Mouse (Mus musculus): ENCODE data around the gene Stip1. TPM values are rescaled to one million over a fixed set of nuclear protein-coding genes. Genes with fewer than 3 reads are reported as not detected.

Stip1 gene
- polyA plus RNA-seq, 1 experiment from 2014 or later, result 131 TPM

DNA sequence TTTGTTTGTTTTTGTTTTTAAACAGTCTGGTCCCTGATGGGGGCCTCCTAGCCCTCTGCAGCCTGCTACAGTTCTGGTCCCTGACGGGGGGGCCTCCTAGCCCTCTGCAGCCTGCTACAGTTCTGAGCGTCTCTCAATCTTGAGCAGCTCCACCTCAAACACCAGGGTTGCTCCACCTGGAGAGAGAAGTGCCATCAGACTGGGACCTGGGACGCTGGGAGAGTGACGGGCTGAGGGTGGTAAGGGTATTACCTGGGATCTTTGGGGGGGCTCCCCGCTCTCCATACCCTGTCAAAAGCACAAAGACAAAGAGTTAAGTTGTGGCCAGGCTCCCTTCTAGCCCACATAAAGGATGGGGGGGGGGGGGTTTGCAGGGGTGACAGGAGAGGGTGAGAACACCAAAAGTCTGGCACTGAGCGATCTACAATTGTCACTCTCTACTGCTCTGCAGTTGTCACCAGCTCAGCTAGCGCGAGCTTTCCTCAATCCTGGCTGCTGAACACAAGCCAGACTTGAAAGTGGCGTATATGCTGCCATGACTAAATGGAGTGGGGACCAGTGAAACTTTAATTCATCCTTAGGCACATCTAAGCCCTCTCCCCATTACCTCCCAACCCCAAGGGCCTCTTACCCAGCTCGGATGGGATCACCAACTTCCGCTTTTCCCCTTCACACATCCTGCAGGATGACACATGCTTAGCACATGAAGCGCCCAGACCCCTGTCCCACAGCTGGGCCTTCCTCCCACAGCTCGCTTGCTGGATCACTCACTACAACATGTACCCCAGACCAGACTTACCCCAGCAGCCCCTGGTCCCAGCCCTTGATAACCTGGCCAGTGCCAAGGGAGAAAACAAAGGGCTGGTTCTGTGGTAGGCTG, 61.8 kb downstream of the Stip1 start:
- H3K9ac ChIP-seq (ENCODE audit: low read depth, low read length), result 0 out of 2 replicates have a peak overlapping the region, but pooled peaks have one; percentile 27
- H3K4me3 ChIP-seq (replicated peaks; ENCODE audit: low read depth, low read length), result no peak overlapping the region; the same call in 1 of the 2 replicates
- peak overlapping the region; percentile 70; the same call in 1 of the 2 replicates for H3K4me2 ChIP-seq (ENCODE audit: low read length)
- H3K9me3 ChIP-seq (replicated peaks; ENCODE audit: low read length), result no peaks in the 10 kb centered on the region
- H3K27me3 ChIP-seq (ENCODE audit: insufficient read depth, low read length), result no peaks in the 10 kb centered on the region
- WGBS, result 81% methylated on average over 13 of the region's 13 CpGs
- 0 out of 2 replicates have a peak, but pooled peaks cover 22% of the 10 kb centered on the region for H3K36me3 ChIP-seq (ENCODE audit: insufficient read depth, low read length)
- TF ChIP-seq CTCF (IDR thresholded peaks at IDR 0.05; ENCODE audit: low read depth), result no peak
- no peak for DNase-seq (ENCODE audit: low spot score)
- peaks cover 22% of the 10 kb centered on the region for H3K4me1 ChIP-seq (replicated peaks; ENCODE audit: insufficient read depth, low read length)
- H3K27ac ChIP-seq, result no peak overlapping the region
- no peak for ATAC-seq (replicated peaks; ENCODE audit: low FRiP score, low read depth)

DNA sequence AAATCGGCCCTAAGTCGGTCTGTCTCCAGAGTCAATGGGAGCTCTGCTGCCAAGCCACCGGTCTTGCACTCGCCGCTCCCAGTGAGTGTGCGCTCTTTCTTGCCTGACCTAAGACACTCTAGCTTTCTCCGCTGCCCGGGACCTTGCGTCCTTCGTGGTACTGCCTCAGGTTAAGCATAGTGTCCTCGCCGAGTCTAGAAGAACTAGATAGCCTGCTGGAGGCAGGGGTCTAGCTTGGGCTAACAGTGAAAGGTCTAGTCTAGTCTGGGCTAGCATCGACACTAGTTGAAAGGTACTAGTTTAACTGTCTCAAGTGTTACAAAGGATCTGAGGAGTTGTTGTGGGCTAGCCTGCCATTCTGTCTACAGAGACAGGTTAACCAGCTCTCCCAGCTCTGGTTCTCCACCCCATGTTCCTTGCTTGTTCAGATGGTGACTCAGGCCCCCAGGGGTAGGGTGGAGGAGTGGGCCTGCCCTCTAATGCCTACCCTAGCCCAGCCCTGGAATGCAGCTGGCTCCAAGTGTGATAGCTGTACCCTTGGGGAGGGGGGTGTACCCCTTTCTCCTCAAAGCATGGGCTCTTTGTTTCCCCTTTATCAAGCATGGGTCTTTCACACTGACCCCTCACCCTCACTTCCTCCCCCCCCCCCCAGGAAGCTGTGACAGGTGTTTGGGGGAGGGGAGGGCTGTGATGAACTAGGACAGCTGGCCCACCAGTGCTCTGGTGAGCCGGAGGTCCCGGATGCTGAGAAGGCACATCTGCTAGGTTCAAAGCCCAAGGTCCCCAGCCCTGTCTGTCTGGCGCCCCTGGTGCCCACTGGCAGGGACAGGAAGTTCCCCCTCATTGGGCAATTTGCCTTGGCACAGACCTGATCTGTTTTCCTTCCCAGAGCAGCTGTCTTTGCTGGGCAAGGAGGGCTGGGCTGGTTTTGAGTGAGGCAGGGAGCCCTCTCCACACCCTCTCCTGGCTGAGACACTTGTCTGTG, 63.9 kb downstream of the Stip1 start, which contains the start of gene Plcb3:
TSS of gene Plcb3 (minus strand) at position 934 of the 985 bp plus-strand sequence.
- H3K9ac ChIP-seq (ENCODE audit: low read depth, low read length), result peak within 1 kb of the TSS; percentile 72
- H3K9me3 ChIP-seq (replicated peaks; ENCODE audit: low read length), result no peaks in the 10 kb centered on the region
- H3K4me2 ChIP-seq (ENCODE audit: low read length), result peak within 1 kb of the TSS; percentile 92
- WGBS, result under 1% methylated on average over 16 of the region's 16 CpGs
- peak within 1 kb of the TSS; percentile 85 for H3K27ac ChIP-seq
- H3K36me3 ChIP-seq (ENCODE audit: insufficient read depth, low read length), result 0 out of 2 replicates have a peak, but pooled peaks cover 14% of the 10 kb centered on the region
- peak; percentile 81 for DNase-seq (ENCODE audit: low spot score)
- no peaks in the 10 kb centered on the region for H3K27me3 ChIP-seq (ENCODE audit: insufficient read depth, low read length)
- no peak for ATAC-seq (replicated peaks; ENCODE audit: low FRiP score, low read depth)
- H3K4me3 ChIP-seq (replicated peaks; ENCODE audit: low read depth, low read length), result peak within 1 kb of the TSS; percentile 69
- peaks cover 28% of the 10 kb centered on the region for H3K4me1 ChIP-seq (replicated peaks; ENCODE audit: insufficient read depth, low read length)
- TF ChIP-seq CTCF (IDR thresholded peaks at IDR 0.05; ENCODE audit: low read depth), result peak; percentile 48; the same call in 1 of the 2 replicates

DNA sequence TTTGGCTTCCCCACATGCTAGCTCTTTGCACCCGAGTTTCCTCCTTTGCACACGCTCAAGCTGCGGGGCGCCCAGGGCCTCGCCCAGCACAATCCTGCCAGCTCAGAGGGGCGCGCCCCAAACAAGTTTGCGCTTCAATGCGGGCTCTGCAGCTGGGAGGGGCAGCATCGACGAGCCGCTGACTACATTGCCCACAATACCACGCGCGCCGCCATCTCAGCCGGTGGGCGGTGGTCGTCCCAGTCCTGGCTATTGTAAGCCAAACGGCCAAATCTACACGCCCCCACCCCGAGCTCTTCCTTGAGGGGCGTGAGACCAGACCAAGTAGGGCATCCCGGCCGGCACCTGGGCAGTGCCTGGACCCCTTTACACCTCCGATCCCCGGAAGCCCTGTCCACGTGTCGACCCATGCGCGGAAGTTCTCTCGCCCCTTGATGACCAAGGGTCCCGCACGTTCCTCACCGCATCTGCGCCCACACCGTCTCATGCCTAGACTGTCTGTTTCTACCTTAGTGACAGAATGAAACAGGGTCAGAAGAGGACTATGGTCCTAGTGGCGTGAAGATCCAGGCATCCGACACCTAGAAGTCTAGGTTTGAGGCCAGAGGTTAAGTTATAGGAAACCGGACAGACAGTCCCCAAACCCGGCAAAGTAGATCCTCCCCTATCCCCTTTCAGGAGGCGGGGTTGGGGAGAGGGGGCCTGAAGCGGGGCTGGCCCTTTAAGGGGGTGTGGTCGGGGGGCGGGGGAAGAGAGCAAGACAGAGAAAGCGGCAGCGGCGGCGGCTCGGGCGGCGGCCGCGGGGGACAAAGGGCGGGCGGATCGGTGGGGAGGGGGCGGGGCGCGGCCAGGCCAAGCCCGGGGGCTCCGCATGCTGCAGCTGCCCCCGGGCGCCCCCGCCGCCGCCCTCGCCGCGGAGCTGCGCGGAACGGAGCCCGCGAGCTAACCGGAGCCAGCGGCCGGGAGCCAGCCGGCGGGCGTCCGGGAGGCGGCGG, 65.3 kb downstream of the Stip1 start, which contains the start of gene Ppp1r14b:
TSS of gene Ppp1r14b (plus strand) at position 758 of the 995 bp plus-strand sequence.
- Histone ChIP-seq H3K36me3 (ENCODE audit: insufficient read depth, low read length) (0 out of 2 replicates have a peak, but pooled peaks cover 14% of the 10 kb centered on the region), H3K9ac (ENCODE audit: low read depth, low read length) (peak within 1 kb of the TSS; percentile 72), H3K9me3 (replicated peaks; ENCODE audit: low read length) (no peaks in the 10 kb centered on the region), H3K4me3 (replicated peaks; ENCODE audit: low read depth, low read length) (peak within 1 kb of the TSS; percentile 69), H3K27me3 (ENCODE audit: insufficient read depth, low read length) (no peaks in the 10 kb centered on the region), H3K4me1 (replicated peaks; ENCODE audit: insufficient read depth, low read length) (peaks cover 34% of the 10 kb centered on the region), H3K27ac (peak within 1 kb of the TSS; percentile 85), H3K4me2 (ENCODE audit: low read length) (peak within 1 kb of the TSS; percentile 92)
- peak; percentile 90 for DNase-seq (ENCODE audit: low spot score)
- under 1% methylated on average over 69 of the region's 84 CpGs for WGBS
- ATAC-seq (replicated peaks; ENCODE audit: low FRiP score, low read depth), result peak; percentile 43
- TF ChIP-seq CTCF (IDR thresholded peaks at IDR 0.05; ENCODE audit: low read depth), result no peak

GRCm38 (mm10) chr19:6973581-6974190, 66.1 kb downstream of the Stip1 start:
- TF ChIP-seq CTCF (IDR thresholded peaks at IDR 0.05; ENCODE audit: low read depth), result no peak
- H3K9ac ChIP-seq (ENCODE audit: low read depth, low read length), result peak overlapping the region; percentile 72; the same call in 1 of the 2 replicates
- ATAC-seq (replicated peaks; ENCODE audit: low FRiP score, low read depth) (no peak), DNase-seq (ENCODE audit: low spot score) (no peak)
- peak overlapping the region; percentile 92 for H3K4me2 ChIP-seq (ENCODE audit: low read length)
- 0 out of 2 replicates have a peak, but pooled peaks cover 14% of the 10 kb centered on the region for H3K36me3 ChIP-seq (ENCODE audit: insufficient read depth, low read length)
- H3K9me3 ChIP-seq (replicated peaks; ENCODE audit: low read length), result no peaks in the 10 kb centered on the region
- 35% methylated on average over 12 of the region's 12 CpGs for whole genome bisulfite sequencing
- H3K27me3 ChIP-seq (ENCODE audit: insufficient read depth, low read length), result no peaks in the 10 kb centered on the region
- peaks cover 32% of the 10 kb centered on the region for H3K4me1 ChIP-seq (replicated peaks; ENCODE audit: insufficient read depth, low read length)
- peak overlapping the region; percentile 16; the same call in 1 of the 2 replicates for H3K27ac ChIP-seq
- H3K4me3 ChIP-seq (replicated peaks; ENCODE audit: low read depth, low read length), result peak overlapping the region; percentile 69

Measured in kidney, postnatal 0 days (tissue).